Mouse (Mus musculus): Measurements from ENCODE around the gene Stat6.

GRCm38 (mm10) chr10:127707721-127708120 lies 64.9 kb downstream of the Stat6 start:
- TF ChIP-seq CTCF (IDR thresholded peaks at IDR 0.05; ENCODE audit: borderline replicate concordance, insufficient read depth, low read depth, low read length), result no peak
- no peak for TF ChIP-seq POLR2A (IDR thresholded peaks at IDR 0.05; ENCODE audit: borderline replicate concordance, insufficient read depth, low read length)
